Mouse (Mus musculus) erythroblast, embryonic 14.5 days (primary cell): ENCODE measurements around the gene Adig. TPM values are rescaled to one million over a fixed set of nuclear protein-coding genes. Genes with fewer than 3 reads are reported as not detected.

Source experiments
- H3K27me3 ChIP-seq: 2 replicates; pipeline ENCODE4 v1.6.1; 2012; ENCODE audit warnings: inconsistent platforms; ENCODE audit not compliant: control insufficient read depth
- H3K36me3 ChIP-seq: 2 replicates; pipeline ENCODE4 v1.6.1; 2012; ENCODE audit warnings: mild to moderate bottlenecking, inconsistent platforms; ENCODE audit not compliant: control insufficient read depth
- H3K4me1 ChIP-seq: 2 replicates; pipeline ENCODE4 v1.6.1; 2012; ENCODE audit warnings: inconsistent platforms; ENCODE audit not compliant: control insufficient read depth
- H3K4me3 ChIP-seq: replicated peaks from 2 replicates; pipeline ENCODE3; 2012; ENCODE audit warnings: moderate library complexity, mild to moderate bottlenecking, inconsistent platforms
- H3K9me3 ChIP-seq: 2 replicates; pipeline ENCODE4 v1.6.1; 2012; ENCODE audit warnings: low read length, inconsistent platforms, mixed read lengths; ENCODE audit not compliant: control insufficient read depth
- GATA1 ChIP-seq: IDR thresholded peaks from 2 replicates; pipeline ENCODE4 v1.6.1; 2012; ENCODE audit warnings: low read length, inconsistent platforms, mixed read lengths
- TAL1 ChIP-seq: IDR thresholded peaks from 3 replicates; pipeline ENCODE4 v1.6.1; 2012; ENCODE audit warnings: low read length, inconsistent platforms, mixed read lengths
- polyA plus RNA-seq: library from polyadenylated mRNA; stranded (reverse); fragments of >175 nt; gene quantifications from 2 replicates; pipeline ENCODE4 v1.2.3, GENCODE M21; 2012

Adig gene
- polyA plus RNA-seq, 1 experiment: not detected

DNA sequence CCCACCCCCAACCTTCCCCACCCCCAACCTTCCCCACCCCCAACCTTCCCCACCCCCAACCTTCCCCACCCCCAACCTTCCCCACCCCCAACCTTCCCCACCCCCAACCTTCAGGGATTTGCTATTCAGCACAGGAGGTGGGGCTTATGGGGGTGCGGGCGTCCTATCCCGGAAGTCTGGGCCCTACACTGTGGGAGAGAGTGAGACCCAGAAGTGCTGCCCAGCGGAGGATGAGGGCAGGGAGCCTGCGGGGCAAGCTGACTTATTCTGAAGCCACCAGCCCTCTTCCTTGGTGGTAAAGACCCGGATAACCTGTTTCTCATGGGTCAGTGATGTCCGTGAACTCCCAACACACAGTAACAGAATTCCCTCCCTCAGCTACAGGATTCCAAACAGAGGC lies 52.8 kb downstream of the Adig start:
- Histone ChIP-seq H3K36me3 (no peaks in the 10 kb centered on the region), H3K9me3 (peaks cover 3% of the 10 kb centered on the region), H3K4me3 (no peak overlapping the region), H3K4me1 (peaks cover 2% of the 10 kb centered on the region; the same call in 1 of the 2 replicates), H3K27me3 (peaks cover 29% of the 10 kb centered on the region)
- TF ChIP-seq TAL1: no peak
- no peak for TF ChIP-seq GATA1

DNA sequence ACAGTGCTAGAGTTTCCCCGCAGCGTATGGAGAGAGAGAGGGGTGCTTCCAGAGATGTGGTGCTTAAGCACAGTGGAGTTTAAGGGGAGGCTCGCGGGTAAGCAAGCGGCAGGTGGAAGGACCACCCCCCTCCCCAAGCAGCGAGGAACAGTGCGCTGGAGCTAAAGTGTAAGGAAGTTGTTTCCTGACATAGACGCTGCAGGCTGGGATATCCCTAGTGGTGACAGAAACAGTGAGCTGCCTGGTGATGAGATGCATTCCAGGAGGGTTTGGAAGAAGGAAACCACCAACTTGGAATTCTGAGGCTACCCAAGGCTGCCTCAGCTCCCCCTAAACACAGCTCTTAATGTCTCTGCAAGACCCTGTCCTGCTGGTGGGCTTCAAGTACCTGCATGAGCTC lies 53.4 kb downstream of the Adig start:
- TF ChIP-seq TAL1: no peak
- TF ChIP-seq GATA1: no peak
- H3K4me1 ChIP-seq: peaks cover 2% of the 10 kb centered on the region; the same call in 1 of the 2 replicates
- no peak overlapping the region for H3K4me3 ChIP-seq
- H3K36me3 ChIP-seq: no peaks in the 10 kb centered on the region
- H3K9me3 ChIP-seq: peaks cover 3% of the 10 kb centered on the region
- peaks cover 29% of the 10 kb centered on the region for H3K27me3 ChIP-seq

DNA sequence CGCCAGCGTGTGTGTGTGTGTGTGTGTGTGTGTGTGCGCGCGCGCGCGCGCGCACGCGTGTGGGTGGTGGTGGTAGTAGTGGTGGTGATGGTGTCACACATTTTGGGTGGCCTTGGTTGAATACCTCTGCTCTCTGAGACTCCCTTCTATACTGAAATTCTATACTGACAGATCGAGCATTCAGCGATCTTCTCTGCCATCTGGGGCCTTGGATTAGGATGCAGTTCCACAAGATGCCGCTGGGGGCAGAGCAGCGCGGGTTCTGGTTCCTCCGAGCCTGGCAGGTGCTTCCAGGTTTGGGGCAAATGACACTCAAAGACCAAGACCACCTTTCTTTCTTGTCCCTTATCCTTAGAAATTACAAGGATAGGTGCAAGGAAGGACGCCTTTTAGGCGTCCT lies 53.8 kb downstream of the Adig start:
- no peak for TF ChIP-seq GATA1
- no peak for TF ChIP-seq TAL1
- Histone ChIP-seq H3K27me3 (peaks cover 29% of the 10 kb centered on the region), H3K9me3 (peaks cover 3% of the 10 kb centered on the region), H3K36me3 (no peaks in the 10 kb centered on the region), H3K4me1 (no peaks in the 10 kb centered on the region; the same call in 1 of the 2 replicates), H3K4me3 (no peak overlapping the region)

DNA sequence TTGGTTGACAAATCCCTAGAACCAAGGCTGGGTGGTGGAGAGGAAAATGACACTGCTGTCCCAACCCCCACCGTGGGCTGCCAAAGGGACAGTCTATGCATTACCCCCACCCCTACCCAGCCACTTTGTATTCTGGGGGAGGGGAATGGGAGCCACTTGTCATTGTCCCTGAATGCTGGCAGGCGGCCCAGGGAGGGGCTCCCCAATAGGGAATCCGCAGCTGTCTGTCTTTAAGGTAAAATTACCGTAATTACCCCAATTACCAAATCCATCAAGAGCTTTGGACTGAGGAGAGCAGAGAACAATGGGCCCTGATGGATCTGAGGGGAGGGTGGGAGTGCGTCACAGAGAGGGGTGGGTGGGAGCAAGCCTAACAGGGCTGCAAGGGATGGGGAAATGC lies 54.3 kb downstream of the Adig start:
- Histone ChIP-seq H3K9me3 (peaks cover 3% of the 10 kb centered on the region), H3K4me1 (no peaks in the 10 kb centered on the region; the same call in 1 of the 2 replicates), H3K36me3 (no peaks in the 10 kb centered on the region), H3K4me3 (no peak overlapping the region), H3K27me3 (peaks cover 29% of the 10 kb centered on the region)
- TF ChIP-seq GATA1 (no peak), TAL1 (no peak)

Other genes with a start within 250 kb of the Adig start
- gene Bpi, start 244.5 kb upstream of the Adig start, polyA plus RNA-seq: not detected in 2 replicates
- gene Lbp, start 196.1 kb upstream of the Adig start, polyA plus RNA-seq: 0.01 and 0.09 TPM in 2 replicates
- gene Snhg11, start 127.0 kb upstream of the Adig start, polyA plus RNA-seq: not detected in 2 replicates
- gene Ralgapb, start 92.8 kb upstream of the Adig start, polyA plus RNA-seq: 0.24 and 0.34 TPM in 2 replicates
- gene Arhgap40, start 10.2 kb downstream of the Adig start, polyA plus RNA-seq: not detected in 2 replicates
- gene Slc32a1, start 108.2 kb downstream of the Adig start, polyA plus RNA-seq: not detected in 2 replicates
- 0.53 and 0.66 TPM in 2 replicates for gene Actr5, start 122.3 kb downstream of the Adig start, polyA plus RNA-seq
- 0.01 TPM in 1 of 2 replicates, not detected in the other for gene Ppp1r16b, start 162.8 kb downstream of the Adig start, polyA plus RNA-seq